Mouse (Mus musculus) small intestine, adult 2 months (tissue): ENCODE data around the gene Olfr420.

Experiments used
- CTCF ChIP-seq: fragments of 200-500 bp; IDR thresholded peaks from 2 replicates; pipeline ENCODE4 v1.5.1; 2012; ENCODE audit warnings: low read depth, mild to moderate bottlenecking, control low read depth, inconsistent platforms, low read length, moderate library complexity, mixed read lengths; ENCODE audit not compliant: insufficient replicate concordance, insufficient read length; ENCODE audit errors: extremely low read depth
- POLR2A ChIP-seq: fragments of 200-500 bp; IDR thresholded peaks from 2 replicates; pipeline ENCODE4 v1.6.1; 2012; ENCODE audit warnings: low read depth, mild to moderate bottlenecking, control low read depth, inconsistent platforms, low read length, moderate library complexity

GRCm38 (mm10) chr1:174159095-174159494, 3.7 kb downstream of the Olfr420 start:
- TF ChIP-seq CTCF (no peak), POLR2A (no peak)
